Mouse (Mus musculus) kidney, adult 8-10 months (tissue): Measurements from ENCODE around the gene Rad17.

Experiments used
- DNase-seq, 2 experiments: peaks; one replicate each; pipeline ENCODE4 v3.0.0; 2022

Rad17 gene

GRCm38 (mm10) chr13:100612903-100613302 is 37.9 kb downstream of the Rad17 start:
- no peak for DNase-seq

- no peak for DNase-seq
These were observed 38.6 kb downstream of the Rad17 start for GRCm38 (mm10) chr13:100612251-100612650.

GRCm38 (mm10) chr13:100611266-100611665 is 39.6 kb downstream of the Rad17 start:
- DNase-seq: no peak

GRCm38 (mm10) chr13:100607756-100608155 is 43.1 kb downstream of the Rad17 start:
- no peak for DNase-seq

GRCm38 (mm10) chr13:100605845-100606244 is 45.0 kb downstream of the Rad17 start:
- DNase-seq: no peak

- no peak for DNase-seq
These were observed 47.1 kb downstream of the Rad17 start for GRCm38 (mm10) chr13:100603738-100604095.

- DNase-seq: no peak
These were observed 47.7 kb downstream of the Rad17 start for GRCm38 (mm10) chr13:100603031-100603737.

- DNase-seq: peak; percentile 70 to 85
These were observed 48.5 kb downstream of the Rad17 start for GRCm38 (mm10) chr13:100602239-100602902.

GRCm38 (mm10) chr13:100601034-100601433 is 49.8 kb downstream of the Rad17 start:
- no peak for DNase-seq

GRCm38 (mm10) chr13:100600317-100600716 is 50.5 kb downstream of the Rad17 start:
- DNase-seq: no peak

GRCm38 (mm10) chr13:100597284-100597683 is 53.6 kb downstream of the Rad17 start:
- no peak for DNase-seq

- no peak for DNase-seq
These were observed 55.3 kb downstream of the Rad17 start for GRCm38 (mm10) chr13:100595552-100595885.

GRCm38 (mm10) chr13:100594838-100595551 is 55.9 kb downstream of the Rad17 start:
- peak in 1 of 2 experiments; percentile 51 for DNase-seq

- peak; percentile 43 to 60 for DNase-seq
These were observed 56.6 kb downstream of the Rad17 start for GRCm38 (mm10) chr13:100594041-100594792.

- no peak for DNase-seq
These were observed 62.2 kb downstream of the Rad17 start for GRCm38 (mm10) chr13:100588646-100589045.

GRCm38 (mm10) chr13:100582144-100582543 is 68.7 kb downstream of the Rad17 start:
- no peak for DNase-seq

GRCm38 (mm10) chr13:100581701-100582100 is 69.2 kb downstream of the Rad17 start:
- DNase-seq: peak; percentile 60 to 81

- peak in 1 of 2 experiments; percentile 32 for DNase-seq
These were observed 70.9 kb downstream of the Rad17 start for GRCm38 (mm10) chr13:100579951-100580350.

GRCm38 (mm10) chr13:100579220-100579619 is 71.6 kb downstream of the Rad17 start:
- DNase-seq: no peak

- no peak for DNase-seq
These were observed 74.9 kb downstream of the Rad17 start for GRCm38 (mm10) chr13:100575950-100576349.

GRCm38 (mm10) chr13:100570713-100571112 is 80.1 kb downstream of the Rad17 start:
- no peak for DNase-seq

- no peak for DNase-seq
These were observed 82.5 kb downstream of the Rad17 start for GRCm38 (mm10) chr13:100568359-100568758.
